Mouse (Mus musculus) small intestine, adult 2 months (tissue): ENCODE results near the gene Syne3. TPM values are rescaled to one million over a fixed set of nuclear protein-coding genes. Genes with fewer than 3 reads are reported as not detected.

Experiments
- H3K27ac ChIP-seq: fragments of 200-500 bp; 2 replicates; pipeline ENCODE4 v1.5.1; 2012; ENCODE audit warnings: low read depth, low read length, control low read depth, inconsistent platforms; ENCODE audit not compliant: insufficient read depth
- H3K27me3 ChIP-seq: fragments of 200-500 bp; 2 replicates; pipeline ENCODE4 v1.6.1; 2012; ENCODE audit warnings: mild to moderate bottlenecking, moderate library complexity, low read length, inconsistent platforms; ENCODE audit not compliant: control insufficient read depth, insufficient read depth
- H3K36me3 ChIP-seq: fragments of 200-500 bp; 2 replicates; pipeline ENCODE4 v1.6.1; 2012; ENCODE audit warnings: mild to moderate bottlenecking, low read length, control low read depth, inconsistent platforms; ENCODE audit not compliant: control insufficient read depth, insufficient read depth
- H3K4me1 ChIP-seq: fragments of 200-500 bp; 2 replicates; pipeline ENCODE4 v1.6.1; 2012; ENCODE audit warnings: low read length, inconsistent platforms, mixed read lengths; ENCODE audit not compliant: control insufficient read depth, insufficient read depth, insufficient read length
- H3K4me3 ChIP-seq: fragments of 200-500 bp; 2 replicates; pipeline ENCODE4 v1.5.1; 2012; ENCODE audit warnings: low read depth, mild to moderate bottlenecking, control low read depth, inconsistent platforms, low read length, moderate library complexity
- CTCF ChIP-seq: fragments of 200-500 bp; IDR thresholded peaks from 2 replicates; pipeline ENCODE4 v1.5.1; 2012; ENCODE audit warnings: low read depth, mild to moderate bottlenecking, control low read depth, inconsistent platforms, low read length, moderate library complexity, mixed read lengths; ENCODE audit not compliant: insufficient replicate concordance, insufficient read length; ENCODE audit errors: extremely low read depth
- POLR2A ChIP-seq: fragments of 200-500 bp; IDR thresholded peaks from 2 replicates; pipeline ENCODE4 v1.6.1; 2012; ENCODE audit warnings: low read depth, mild to moderate bottlenecking, control low read depth, inconsistent platforms, low read length, moderate library complexity
- WGBS: fragments of 180-500 bp; shearing (Covaris S2); methylation state at CpG from one replicate; pipeline ENCODE4 v1.1.7; 2018; 5-methylcytosine and 5-hydroxymethylcytosine counted together
- polyA plus RNA-seq: library from polyadenylated mRNA; depleted of rRNA; stranded (reverse); fragments of >200 nt; gene quantifications from 2 replicates; pipeline ENCODE4 v1.2.3, GENCODE M21; 2012

Gene Syne3
- polyA plus RNA-seq, 1 experiment: 1.3 TPM

- Histone ChIP-seq H3K27me3 (peaks cover 7% of the 10 kb centered on the region; the same call in 1 of the 2 replicates), H3K4me1 (peaks cover 4% of the 10 kb centered on the region; the same call in 1 of the 2 replicates), H3K4me3 (no peak overlapping the region), H3K36me3 (no peaks in the 10 kb centered on the region), H3K27ac (no peak overlapping the region)
- WGBS: 41% methylated on average over 16 of the region's 16 CpGs
- TF ChIP-seq POLR2A: no peak
- no peak for TF ChIP-seq CTCF
Observed at GRCm38 (mm10) chr12:104896640-104897039, 113.0 kb downstream of the Syne3 start.

GRCm38 (mm10) chr12:104892245-104892644, 117.4 kb downstream of the Syne3 start:
- peaks cover 3% of the 10 kb centered on the region; the same call in 1 of the 2 replicates for H3K4me1 ChIP-seq
- WGBS: 81% methylated on average over 3 of the region's 3 CpGs
- TF ChIP-seq CTCF (no peak), POLR2A (no peak)

GRCm38 (mm10) chr12:104890066-104890465, 119.5 kb downstream of the Syne3 start:
- Histone ChIP-seq H3K27ac (no peak overlapping the region), H3K27me3 (peaks cover 7% of the 10 kb centered on the region; the same call in 1 of the 2 replicates), H3K4me3 (no peak overlapping the region), H3K4me1 (peaks cover 3% of the 10 kb centered on the region; the same call in 1 of the 2 replicates), H3K36me3 (no peaks in the 10 kb centered on the region)
- TF ChIP-seq POLR2A (no peak), CTCF (no peak)
- WGBS: 78% methylated on average over 8 of the region's 8 CpGs

More at GRCm38 (mm10) chr12:104892245-104892644, 117.4 kb downstream of the Syne3 start:
- H3K4me3 ChIP-seq: no peak overlapping the region
- H3K36me3 ChIP-seq: no peaks in the 10 kb centered on the region
- peaks cover 7% of the 10 kb centered on the region; the same call in 1 of the 2 replicates for H3K27me3 ChIP-seq
- H3K27ac ChIP-seq: no peak overlapping the region

DNA sequence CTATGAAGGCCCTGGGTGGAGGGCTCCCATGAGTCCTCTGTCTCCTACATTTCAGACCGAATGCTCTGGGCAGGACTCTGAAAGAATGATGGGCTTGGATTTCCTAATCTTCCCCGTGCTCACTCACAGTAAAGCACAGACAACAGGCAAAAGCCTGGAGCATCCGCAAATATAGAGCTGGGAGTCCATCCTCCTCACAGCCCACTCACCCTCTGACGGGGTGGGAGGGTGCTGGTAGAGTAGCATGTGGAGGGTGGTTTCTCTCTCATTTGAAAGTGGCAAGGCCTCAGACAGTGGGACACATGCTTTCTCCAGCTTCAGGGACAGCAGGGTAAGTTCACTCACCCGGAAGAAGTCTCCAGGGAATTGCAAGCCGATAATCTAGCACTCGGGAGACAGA, 123.5 kb downstream of the Syne3 start:
- 88% methylated on average over 7 of the region's 7 CpGs for WGBS
- TF ChIP-seq POLR2A (no peak), CTCF (no peak)
- H3K4me3 ChIP-seq: no peak overlapping the region
- peaks cover 15% of the 10 kb centered on the region; the same call in 1 of the 2 replicates for H3K4me1 ChIP-seq
- no peaks in the 10 kb centered on the region for H3K27me3 ChIP-seq
- H3K36me3 ChIP-seq: no peaks in the 10 kb centered on the region
- H3K27ac ChIP-seq: no peak overlapping the region

DNA sequence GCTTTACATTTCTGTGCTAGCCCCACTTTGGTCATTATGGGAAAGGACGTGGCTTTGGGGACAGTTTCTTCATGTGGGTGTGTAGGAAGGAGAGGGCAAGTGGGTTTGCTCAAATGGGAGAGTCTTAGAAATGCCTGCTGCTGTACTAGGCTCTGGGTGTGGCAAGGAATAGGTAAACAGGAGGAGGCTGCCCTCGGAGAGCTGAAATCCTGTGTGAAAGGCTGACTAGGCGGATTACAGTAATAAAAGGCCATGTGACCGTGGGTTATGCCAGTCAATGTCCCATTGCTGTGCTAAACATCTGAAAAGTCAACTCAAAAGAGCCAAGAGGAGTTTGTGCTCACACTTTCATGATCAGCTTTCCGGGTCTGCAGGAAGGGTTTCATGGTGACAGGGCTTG, 127.1 kb downstream of the Syne3 start:
- Histone ChIP-seq H3K36me3 (no peaks in the 10 kb centered on the region), H3K27ac (peak overlapping the region; percentile 95), H3K27me3 (no peaks in the 10 kb centered on the region), H3K4me3 (no peak overlapping the region), H3K4me1 (peaks cover 21% of the 10 kb centered on the region)
- TF ChIP-seq CTCF (no peak), POLR2A (no peak)
- WGBS: 10% methylated on average over 5 of the region's 5 CpGs

- peak overlapping the region; percentile 95 for H3K27ac ChIP-seq
- no peak overlapping the region for H3K4me3 ChIP-seq
- TF ChIP-seq POLR2A: no peak
- TF ChIP-seq CTCF: no peak
- WGBS: 30% methylated on average over 2 of the region's 2 CpGs
- H3K27me3 ChIP-seq: no peaks in the 10 kb centered on the region
- no peaks in the 10 kb centered on the region for H3K36me3 ChIP-seq
- H3K4me1 ChIP-seq: peaks cover 21% of the 10 kb centered on the region
Observed at GRCm38 (mm10) chr12:104882061-104882460, 127.5 kb downstream of the Syne3 start.

DNA sequence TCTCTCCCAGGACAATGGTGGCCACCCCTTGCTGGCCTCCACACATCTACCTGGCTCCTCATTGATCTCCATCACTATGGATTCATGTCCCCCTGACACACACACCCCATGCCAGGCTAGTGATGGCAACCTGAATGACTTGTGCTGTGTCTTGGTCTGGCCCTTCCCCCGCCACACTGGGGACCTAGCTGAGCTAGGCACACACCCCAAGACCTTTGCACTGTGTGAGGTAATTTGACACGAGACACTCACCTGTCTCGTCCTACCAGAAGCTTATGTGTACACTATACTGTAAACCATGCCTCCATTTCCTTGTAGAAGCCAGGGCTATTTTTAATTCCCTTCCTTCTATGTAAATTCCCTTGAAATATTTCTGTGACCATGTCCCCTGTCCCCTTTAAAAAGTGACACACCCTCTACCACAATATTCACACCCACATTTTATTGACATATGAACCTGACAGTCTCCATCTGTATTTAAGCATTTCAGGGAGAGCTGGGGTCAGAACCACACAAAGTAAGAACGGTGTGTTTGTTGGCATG, 128.0 kb downstream of the Syne3 start:
- no peak for TF ChIP-seq CTCF
- no peak for TF ChIP-seq POLR2A
- Histone ChIP-seq H3K4me3 (no peak overlapping the region), H3K27me3 (no peaks in the 10 kb centered on the region), H3K27ac (peak overlapping the region; percentile 95), H3K4me1 (peaks cover 21% of the 10 kb centered on the region), H3K36me3 (no peaks in the 10 kb centered on the region)
- WGBS: 26% methylated on average over 4 of the region's 4 CpGs
